Mouse (Mus musculus) CH12.LX (cell line): ENCODE measurements at regions not wholly inside any gene's neighbourhood (a gene's known extent, or its start where the extent isn't known, plus 50 kb on each side); places are given as distances from the start of the nearest gene placed in this dataset.

ENCODE experiments used
- DNase-seq: peaks from one replicate; pipeline ENCODE4 v3.0.0-alpha.2; 2013; ENCODE audit errors: extremely low read depth
- H3K27ac ChIP-seq: 2 replicates; pipeline ENCODE4 v1.5.1; 2012; ENCODE audit warnings: low read depth, mild to moderate bottlenecking, control low read depth, moderate library complexity; ENCODE audit not compliant: insufficient read depth
- H3K27me3 ChIP-seq: replicated peaks from 2 replicates; pipeline ENCODE3; 2012; ENCODE audit warnings: inconsistent platforms
- H3K36me3 ChIP-seq, 2 experiments: replicated peaks in 1 of 2; 2 replicates each; pipeline versions ENCODE3 to v1.6.1; 2012; ENCODE audit warnings: inconsistent platforms in 1 of 2, low read length in 1 of 2, mild to moderate bottlenecking in 1 of 2, mixed read lengths in 1 of 2, moderate library complexity in 1 of 2; ENCODE audit not compliant: control insufficient read depth in 1 of 2, insufficient read depth in 1 of 2
- H3K4me1 ChIP-seq, 2 experiments: 2 replicates each; pipeline ENCODE4 v1.6.1; 2012; ENCODE audit warnings: inconsistent platforms in 1 of 2, moderate library complexity in 1 of 2; ENCODE audit not compliant: insufficient read depth in 2 of 2, control insufficient read depth in 1 of 2
- H3K4me2 ChIP-seq: 2 replicates; pipeline ENCODE4 v1.6.1; 2012; ENCODE audit warnings: low read depth, mild to moderate bottlenecking, control low read depth; ENCODE audit not compliant: poor library complexity, insufficient read depth, severe bottlenecking
- H3K4me3 ChIP-seq, 3 experiments: fragments of 150-350 bp in 1 of 3; sonication (generic) in 1 of 3; replicated peaks in 1 of 3; 2 replicates each; pipeline versions ENCODE3 to v1.5.1; 2011 to 2012; ENCODE audit warnings: low read depth in 2 of 3, low read length in 2 of 3, mild to moderate bottlenecking in 2 of 3, moderate library complexity in 2 of 3, control low read depth in 1 of 3, improper control_type of control experiment in 1 of 3, inconsistent platforms in 1 of 3, mixed read lengths in 1 of 3; ENCODE audit not compliant: poor library complexity in 1 of 3
- H3K79me2 ChIP-seq: replicated peaks from 2 replicates; pipeline ENCODE4 v1.6.1; 2012; ENCODE audit warnings: mild to moderate bottlenecking, moderate library complexity; ENCODE audit not compliant: control insufficient read depth, poor library complexity, insufficient read depth, severe bottlenecking; ENCODE audit errors: extremely low read depth
- H3K9ac ChIP-seq: 2 replicates; pipeline ENCODE4 v1.6.1; 2012; ENCODE audit warnings: low read depth, mild to moderate bottlenecking, control low read depth, moderate library complexity; ENCODE audit not compliant: insufficient read depth
- H3K9me3 ChIP-seq: replicated peaks from 2 replicates; pipeline ENCODE3; 2012; ENCODE audit warnings: low read length, inconsistent platforms, mixed read lengths
- BHLHE40 ChIP-seq: IDR thresholded peaks from 2 replicates; pipeline ENCODE4 v1.6.1; 2011; ENCODE audit warnings: mild to moderate bottlenecking, low read depth, low read length, improper control_type of control experiment
- CHD2 ChIP-seq: IDR thresholded peaks from 2 replicates; pipeline ENCODE4 v1.6.1; 2011; ENCODE audit warnings: low read length, improper control_type of control experiment
- CTCF ChIP-seq, 2 experiments: IDR thresholded peaks in 1 of 2; conservative IDR thresholded peaks in 1 of 2; 2 replicates each; pipeline ENCODE4 v1.5.1; 2011 to 2012; ENCODE audit warnings: low read depth in 2 of 2, low read length in 2 of 2, improper control_type of control experiment in 1 of 2, inconsistent platforms in 1 of 2, mild to moderate bottlenecking in 1 of 2, moderate library complexity in 1 of 2
- E2F4 ChIP-seq: IDR thresholded peaks from 2 replicates; pipeline ENCODE4 v1.6.1; 2011; ENCODE audit warnings: low read depth, low read length, improper control_type of control experiment; ENCODE audit not compliant: insufficient replicate concordance
- ELF1 ChIP-seq: IDR thresholded peaks from 2 replicates; pipeline ENCODE4 v1.6.1; 2014; ENCODE audit warnings: low read depth, mild to moderate bottlenecking, inconsistent platforms, low read length, improper control_type of control experiment
- EP300 ChIP-seq: IDR thresholded peaks from 2 replicates; pipeline ENCODE4 v1.6.1; 2011; ENCODE audit warnings: low read length, improper control_type of control experiment
- ETS1 ChIP-seq: conservative IDR thresholded peaks from 2 replicates; pipeline ENCODE4 v1.6.1; 2012; ENCODE audit warnings: low read depth, mild to moderate bottlenecking, inconsistent platforms, low read length, improper control_type of control experiment, moderate library complexity
- HCFC1 ChIP-seq: IDR thresholded peaks from 2 replicates; pipeline ENCODE4 v1.6.1; 2012; ENCODE audit warnings: low read depth, mild to moderate bottlenecking, inconsistent platforms, low read length, improper control_type of control experiment
- IRF4 ChIP-seq: IDR thresholded peaks from 2 replicates; pipeline ENCODE4 v1.6.1; 2014; ENCODE audit warnings: low read depth, mild to moderate bottlenecking, inconsistent platforms, low read length, improper control_type of control experiment
- JUN ChIP-seq: IDR thresholded peaks from 2 replicates; pipeline ENCODE4 v1.6.1; 2011; ENCODE audit warnings: low read depth, mild to moderate bottlenecking, low read length, improper control_type of control experiment, moderate library complexity; ENCODE audit not compliant: insufficient read depth
- MAFK ChIP-seq: IDR thresholded peaks from 2 replicates; pipeline ENCODE4 v1.6.1; 2011; ENCODE audit warnings: low read length, improper control_type of control experiment; ENCODE audit not compliant: insufficient replicate concordance
- MAZ ChIP-seq: IDR thresholded peaks from 2 replicates; pipeline ENCODE4 v1.6.1; 2012; ENCODE audit warnings: low read depth, mild to moderate bottlenecking, inconsistent platforms, low read length, improper control_type of control experiment, moderate library complexity
- MXI1 ChIP-seq: IDR thresholded peaks from 2 replicates; pipeline ENCODE4 v1.6.1; 2011; ENCODE audit warnings: mild to moderate bottlenecking, low read depth, low read length, improper control_type of control experiment
- MYC ChIP-seq: IDR thresholded peaks from 2 replicates; pipeline ENCODE4 v1.6.1; 2011; ENCODE audit warnings: low read depth, mild to moderate bottlenecking, improper control_type of control experiment, low read length
- NELFE ChIP-seq: IDR thresholded peaks from 2 replicates; pipeline ENCODE4 v1.6.1; 2011; ENCODE audit warnings: low read depth, low read length, improper control_type of control experiment
- NRF1 ChIP-seq: IDR thresholded peaks from 2 replicates; pipeline ENCODE4 v1.6.1; 2014; ENCODE audit warnings: low read depth, mild to moderate bottlenecking, inconsistent platforms, low read length, improper control_type of control experiment, moderate library complexity
- RAD21 ChIP-seq: IDR thresholded peaks from 2 replicates; pipeline ENCODE4 v1.6.1; 2011; ENCODE audit warnings: low read depth, mild to moderate bottlenecking, low read length, improper control_type of control experiment, moderate library complexity
- RCOR1 ChIP-seq: conservative IDR thresholded peaks from 2 replicates; pipeline ENCODE4 v1.6.1; 2012; ENCODE audit warnings: low read depth, mild to moderate bottlenecking, inconsistent platforms, low read length, improper control_type of control experiment
- SIN3A ChIP-seq: IDR thresholded peaks from 2 replicates; pipeline ENCODE4 v1.6.1; 2012; ENCODE audit warnings: low read length, improper control_type of control experiment, inconsistent platforms
- TCF12 ChIP-seq: IDR thresholded peaks from 2 replicates; pipeline ENCODE4 v1.6.1; 2014; ENCODE audit warnings: low read depth, mild to moderate bottlenecking, inconsistent platforms, low read length, improper control_type of control experiment
- UBTF ChIP-seq: IDR thresholded peaks from 2 replicates; pipeline ENCODE4 v1.6.1; 2012; ENCODE audit warnings: low read depth, mild to moderate bottlenecking, inconsistent platforms, low read length, improper control_type of control experiment, moderate library complexity
- USF1 ChIP-seq: IDR thresholded peaks from 2 replicates; pipeline ENCODE4 v1.6.1; 2014; ENCODE audit warnings: low read depth, mild to moderate bottlenecking, inconsistent platforms, low read length, improper control_type of control experiment
- USF2 ChIP-seq: conservative IDR thresholded peaks from 2 replicates; pipeline ENCODE4 v1.6.1; 2011; ENCODE audit warnings: low read depth, low read length, improper control_type of control experiment
- ZMIZ1 ChIP-seq: IDR thresholded peaks from 2 replicates; pipeline ENCODE4 v1.6.1; 2012; ENCODE audit warnings: low read depth, mild to moderate bottlenecking, inconsistent platforms, low read length, improper control_type of control experiment
- ZNF384 ChIP-seq: IDR thresholded peaks from 2 replicates; pipeline ENCODE4 v1.6.1; 2012; ENCODE audit warnings: low read depth, low read length, improper control_type of control experiment, inconsistent platforms
- dilution Hi-C: fragments of 300-500 bp; cut with MboI; formaldehyde crosslinking; loops from 2 replicates; pipeline ENCODE4 v1.14.3; 2020; ENCODE audit warnings: low sequenced_read_pairs; ENCODE audit not compliant: extremely low pct_unique_long_range_greater_than_20kb, extremely low pct_ligation_motif_present
- in situ Hi-C: fragments of 300-500 bp; cut with MboI; formaldehyde crosslinking; loops from 3 replicates; pipeline ENCODE4 v1.14.3; 2019; ENCODE audit warnings: low sequenced_read_pairs, low pct_ligation_motif_present, low pct_unique_long_range_greater_than_20kb, mixed read lengths

- Histone ChIP-seq H3K27ac (no peak overlapping the region), H3K4me1 (no peaks in the 10 kb centered on the region), H3K4me3 (no peak overlapping the region), H3K9ac (no peak overlapping the region), H3K27me3 (no peaks in the 10 kb centered on the region), H3K36me3 (no peaks in the 10 kb centered on the region), H3K9me3 (peaks cover 3% of the 10 kb centered on the region), H3K4me2 (no peak overlapping the region), H3K79me2 (no peaks in the 10 kb centered on the region)
- no peak for DNase-seq
- in situ Hi-C loops (no loop called here), dilution Hi-C loops (no loop called here)
- TF ChIP-seq USF2, result no peak
- no peak for TF ChIP-seq CHD2
- no peak for TF ChIP-seq RCOR1
- TF ChIP-seq UBTF, result no peak
- no peak for TF ChIP-seq ETS1
- TF ChIP-seq USF1, result no peak
- no peak for TF ChIP-seq MYC
These were observed 67.8 kb upstream of the Dhx15 start for GRCm38 (mm10) chr5:52258075-52258474.

GRCm38 (mm10) chr5:52254602-52255071 is 64.3 kb upstream of the Dhx15 start:
- H3K79me2 ChIP-seq, result no peaks in the 10 kb centered on the region
- H3K27ac ChIP-seq, result no peak overlapping the region
- TF ChIP-seq MYC (no peak), EP300 (no peak), USF2 (no peak), SIN3A (no peak), HCFC1 (no peak), NELFE (no peak), MAFK (no peak)
- no peak overlapping the region for H3K4me2 ChIP-seq
- H3K36me3 ChIP-seq, result no peaks in the 10 kb centered on the region
- dilution Hi-C loops (no loop called here), in situ Hi-C loops (no loop called here)
- no peak overlapping the region for H3K9ac ChIP-seq
- H3K4me3 ChIP-seq, result no peak overlapping the region
- H3K27me3 ChIP-seq, result no peaks in the 10 kb centered on the region
- DNase-seq, result no peak
- peaks cover 0 to 5% of the 10 kb centered on the region in 2 experiments; a peak in 1 of 4 replicates for H3K4me1 ChIP-seq
- H3K9me3 ChIP-seq, result peaks cover 3% of the 10 kb centered on the region

GRCm38 (mm10) chr5:52249804-52250203 is 59.5 kb upstream of the Dhx15 start:
- in situ Hi-C loops (no loop called here), dilution Hi-C loops (no loop called here)
- DNase-seq, result no peak
- Histone ChIP-seq H3K9me3 (no peaks in the 10 kb centered on the region), H3K4me3 (no peak overlapping the region), H3K4me1 (peaks cover 0 to 7% of the 10 kb centered on the region in 2 experiments; a peak in 1 of 4 replicates), H3K27me3 (no peaks in the 10 kb centered on the region), H3K36me3 (no peaks in the 10 kb centered on the region), H3K27ac (no peak overlapping the region), H3K9ac (no peak overlapping the region), H3K79me2 (no peaks in the 10 kb centered on the region), H3K4me2 (no peak overlapping the region)
- TF ChIP-seq MAZ (no peak), NRF1 (no peak), RAD21 (no peak), IRF4 (no peak), CTCF (conservative IDR thresholded peaks at IDR 0.05 in 1 of 2, IDR thresholded peaks at IDR 0.05 in 1 of 2; ENCODE audit: low read depth in 2 of 2, low read length in 2 of 2) (no peak), MXI1 (no peak), TCF12 (no peak), BHLHE40 (no peak), ELF1 (no peak), ZNF384 (no peak), CHD2 (no peak), ZMIZ1 (no peak), MYC (no peak), E2F4 (no peak), JUN (no peak)
